Mouse (Mus musculus) heart, embryonic 12.5 days (tissue): ENCODE measurements at regions not wholly inside any gene's neighbourhood (a gene's known extent, or its start where the extent isn't known, plus 50 kb on each side); places are given as distances from the start of the nearest gene placed in this dataset.

Experiments
- ATAC-seq: fragments of 200-750 bp; cut with Nextera tagmentation; 2 replicates; pipeline ENCODE4 v1.8.0; 2017; ENCODE audit warnings: moderate TSS enrichment, moderate library complexity; ENCODE audit not compliant: insufficient number of reproducible peaks, low FRiP score
- H3K27ac ChIP-seq: fragments of 300-500 bp; sonication (generic); 2 replicates; pipeline ENCODE4 v1.5.1; 2016; ENCODE audit warnings: mild to moderate bottlenecking, moderate library complexity; ENCODE audit not compliant: poor library complexity, severe bottlenecking
- H3K27me3 ChIP-seq: fragments of 300-500 bp; sonication (generic); replicated peaks from 2 replicates; pipeline ENCODE4 v1.6.1; 2016; ENCODE audit warnings: mild to moderate bottlenecking, moderate library complexity
- H3K36me3 ChIP-seq: fragments of 300-500 bp; sonication (generic); 2 replicates; pipeline ENCODE4 v1.6.1; 2016; ENCODE audit warnings: mild to moderate bottlenecking, moderate library complexity
- H3K4me1 ChIP-seq: fragments of 300-500 bp; sonication (generic); replicated peaks from 2 replicates; pipeline ENCODE4 v1.6.1; 2016; ENCODE audit warnings: mild to moderate bottlenecking
- H3K4me2 ChIP-seq: fragments of 300-500 bp; sonication (generic); 2 replicates; pipeline ENCODE4 v1.6.1; 2016; ENCODE audit warnings: mild to moderate bottlenecking, moderate library complexity
- H3K4me3 ChIP-seq: fragments of 300-500 bp; sonication (generic); 2 replicates; pipeline ENCODE4 v1.5.1; 2016; ENCODE audit warnings: mild to moderate bottlenecking
- H3K9ac ChIP-seq: fragments of 300-500 bp; sonication (generic); 2 replicates; pipeline ENCODE4 v1.6.1; 2016; ENCODE audit warnings: mild to moderate bottlenecking, moderate library complexity
- H3K9me3 ChIP-seq: fragments of 300-500 bp; sonication (generic); replicated peaks from 2 replicates; pipeline ENCODE4 v1.6.1; 2016; ENCODE audit warnings: mild to moderate bottlenecking, moderate library complexity
- WGBS: fragments of 180-500 bp; shearing (Covaris S2); methylation state at CpG from one replicate; pipeline ENCODE4 v1.1.7; 2016; 5-methylcytosine and 5-hydroxymethylcytosine counted together

DNA sequence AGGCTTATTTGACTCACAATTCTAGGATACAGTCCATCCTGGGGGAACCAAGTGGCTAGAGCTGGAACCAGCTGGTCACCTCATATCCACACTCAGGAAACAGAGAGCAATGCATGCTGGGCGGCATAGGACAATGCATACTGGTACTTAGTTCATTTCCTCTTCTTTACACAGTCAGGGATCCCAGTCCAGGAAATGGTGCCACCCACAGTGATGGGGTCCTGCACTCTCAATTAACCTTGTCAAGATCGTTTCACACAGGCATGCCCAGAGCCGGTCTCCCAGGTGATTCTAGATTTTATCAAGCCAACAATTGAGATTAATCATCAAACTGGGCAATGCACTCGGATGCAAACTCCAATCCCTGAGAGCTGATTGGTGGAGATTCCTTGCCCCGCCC, 145.7 kb upstream of the Prox1 start:
- WGBS = 72% methylated on average over 5 of the region's 5 CpGs
- H3K4me1 ChIP-seq = no peaks in the 10 kb centered on the region
- H3K4me2 ChIP-seq = no peak overlapping the region
- H3K9ac ChIP-seq = no peak overlapping the region
- no peak overlapping the region for H3K27ac ChIP-seq
- H3K36me3 ChIP-seq = no peaks in the 10 kb centered on the region
- no peak overlapping the region for H3K4me3 ChIP-seq
- no peak for ATAC-seq
- H3K27me3 ChIP-seq = 0 out of 2 replicates have a peak, but pooled peaks cover 3% of the 10 kb centered on the region
- H3K9me3 ChIP-seq = no peaks in the 10 kb centered on the region

DNA sequence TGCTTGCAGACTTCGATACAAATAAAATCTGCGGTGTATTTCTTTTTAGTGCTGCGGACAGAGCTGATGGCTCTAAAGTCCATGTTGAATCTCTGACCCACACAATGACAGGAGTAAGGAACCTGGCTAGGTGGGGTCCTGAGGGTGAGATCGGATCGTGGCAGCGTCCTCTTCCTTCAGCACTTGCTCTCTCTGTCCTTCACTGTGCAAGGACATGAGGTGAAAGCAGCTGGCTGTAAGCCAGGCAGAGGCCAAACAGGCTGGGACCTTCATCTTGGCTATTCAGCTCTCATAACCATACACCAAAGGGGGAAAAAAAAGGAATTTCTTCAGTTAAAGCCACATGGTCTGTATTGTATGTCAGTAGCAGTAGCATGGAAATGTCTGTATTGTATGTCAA, 139.3 kb upstream of the Prox1 start:
- 0 out of 2 replicates have a peak, but pooled peaks cover 3% of the 10 kb centered on the region for H3K27me3 ChIP-seq
- no peak overlapping the region for H3K4me3 ChIP-seq
- no peak overlapping the region for H3K9ac ChIP-seq
- H3K9me3 ChIP-seq = no peaks in the 10 kb centered on the region
- H3K4me1 ChIP-seq = no peaks in the 10 kb centered on the region; the same call in 1 of the 2 replicates
- H3K4me2 ChIP-seq = no peak overlapping the region
- 74% methylated on average over 6 of the region's 6 CpGs for WGBS
- no peak overlapping the region for H3K27ac ChIP-seq
- ATAC-seq = no peak
- H3K36me3 ChIP-seq = no peaks in the 10 kb centered on the region

DNA sequence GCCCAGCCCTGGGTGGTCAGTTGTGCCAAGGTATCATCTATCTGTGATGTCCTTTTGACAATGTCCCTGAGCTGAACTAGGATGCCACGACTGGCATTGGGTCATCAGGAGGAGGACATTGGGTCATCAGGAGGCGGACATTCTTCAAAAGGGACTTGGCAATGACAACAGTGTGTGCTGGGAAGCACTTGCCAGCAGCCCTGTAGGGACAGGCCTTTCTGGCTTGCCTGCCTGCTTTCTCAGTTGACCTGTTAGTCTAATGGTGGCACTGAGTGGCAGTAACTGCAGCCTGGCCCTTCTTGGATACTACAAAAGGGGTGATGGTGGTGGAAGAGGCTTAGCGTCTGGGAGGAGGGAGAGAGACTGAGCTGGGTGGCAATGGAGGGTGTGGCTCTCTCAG, 137.2 kb upstream of the Prox1 start:
- 86% methylated on average over 3 of the region's 3 CpGs for WGBS
- Histone ChIP-seq H3K9me3 (no peaks in the 10 kb centered on the region; the same call in 1 of the 2 replicates), H3K4me1 (no peaks in the 10 kb centered on the region; the same call in 1 of the 2 replicates), H3K9ac (no peak overlapping the region), H3K4me3 (no peak overlapping the region), H3K27me3 (0 out of 2 replicates have a peak, but pooled peaks cover 1% of the 10 kb centered on the region), H3K4me2 (no peak overlapping the region), H3K27ac (no peak overlapping the region), H3K36me3 (no peaks in the 10 kb centered on the region)
- no peak for ATAC-seq

- Histone ChIP-seq H3K27me3 (no peaks in the 10 kb centered on the region), H3K4me1 (no peaks in the 10 kb centered on the region), H3K36me3 (no peaks in the 10 kb centered on the region), H3K4me3 (no peak overlapping the region), H3K9me3 (peaks cover 5% of the 10 kb centered on the region; the same call in 1 of the 2 replicates), H3K27ac (no peak overlapping the region), H3K9ac (no peak overlapping the region), H3K4me2 (no peak overlapping the region)
- WGBS = 85% methylated on average over 10 of the region's 10 CpGs
- ATAC-seq = no peak
These were observed 127.3 kb upstream of the Prox1 start for GRCm38 (mm10) chr1:190297666-190298327.

DNA sequence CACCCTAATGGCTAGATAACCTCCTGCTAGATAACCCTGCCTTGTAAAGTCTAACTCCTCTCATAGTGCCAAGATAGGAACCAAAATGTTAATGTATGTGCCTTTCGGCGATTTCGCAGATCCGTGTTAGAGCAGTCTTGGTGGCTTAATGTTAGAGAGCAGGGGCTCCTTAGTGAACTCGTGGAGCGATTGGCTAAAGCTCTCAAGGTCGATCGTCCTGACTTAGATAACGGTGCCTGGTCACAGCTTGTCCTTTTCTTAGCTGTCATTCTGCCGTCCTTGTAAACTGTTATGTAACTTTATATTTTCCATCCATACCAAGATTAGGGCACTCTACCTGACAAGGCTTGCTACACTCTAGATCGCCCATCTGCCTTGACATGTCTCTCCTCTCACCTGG, 119.5 kb upstream of the Prox1 start:
- H3K27ac ChIP-seq = no peak overlapping the region
- WGBS = 55% methylated on average over 11 of the region's 11 CpGs
- H3K27me3 ChIP-seq = 0 out of 2 replicates have a peak, but pooled peaks cover 2% of the 10 kb centered on the region
- no peak overlapping the region for H3K4me2 ChIP-seq
- H3K36me3 ChIP-seq = no peaks in the 10 kb centered on the region
- H3K4me3 ChIP-seq = no peak overlapping the region
- H3K9ac ChIP-seq = no peak overlapping the region
- ATAC-seq = no peak
- H3K4me1 ChIP-seq = peaks cover 11% of the 10 kb centered on the region
- no peaks in the 10 kb centered on the region for H3K9me3 ChIP-seq

- no peak for ATAC-seq
- no peaks in the 10 kb centered on the region for H3K36me3 ChIP-seq
- H3K9me3 ChIP-seq = no peaks in the 10 kb centered on the region
- H3K4me3 ChIP-seq = no peak overlapping the region
- H3K4me2 ChIP-seq = no peak overlapping the region
- WGBS = 69% methylated on average over 17 of the region's 17 CpGs
- no peak overlapping the region for H3K27ac ChIP-seq
- H3K4me1 ChIP-seq = peaks cover 11% of the 10 kb centered on the region
- H3K27me3 ChIP-seq = 0 out of 2 replicates have a peak, but pooled peaks cover 2% of the 10 kb centered on the region
- H3K9ac ChIP-seq = no peak overlapping the region
These were observed 116.1 kb upstream of the Prox1 start for GRCm38 (mm10) chr1:190286481-190287145.

- Histone ChIP-seq H3K4me3 (no peak overlapping the region), H3K27ac (no peak overlapping the region), H3K9ac (no peak overlapping the region), H3K4me2 (no peak overlapping the region), H3K4me1 (peaks cover 7% of the 10 kb centered on the region), H3K27me3 (0 out of 2 replicates have a peak, but pooled peaks cover 2% of the 10 kb centered on the region), H3K36me3 (no peaks in the 10 kb centered on the region), H3K9me3 (no peaks in the 10 kb centered on the region)
- ATAC-seq = no peak
- WGBS = 73% methylated on average over 8 of the region's 8 CpGs
These were observed 115.1 kb upstream of the Prox1 start for GRCm38 (mm10) chr1:190285636-190286035.

DNA sequence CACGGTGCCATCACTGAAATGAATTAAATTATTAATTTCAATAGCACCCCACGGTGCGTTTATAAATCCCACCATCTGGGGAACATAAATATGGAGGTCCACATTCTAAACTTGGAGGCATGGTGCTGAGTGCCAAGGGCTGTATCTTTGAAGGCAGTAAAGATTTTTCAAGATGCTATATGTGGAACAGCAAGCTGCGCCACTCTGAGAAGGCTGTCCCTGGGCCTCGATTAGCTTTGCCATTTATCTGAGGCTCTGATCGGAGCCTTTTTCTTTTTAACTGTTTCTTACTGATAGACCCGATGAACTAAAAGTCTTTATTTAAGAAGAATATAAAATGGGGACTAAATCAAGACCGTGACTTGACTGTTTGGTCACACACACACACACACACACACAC, 114.5 kb upstream of the Prox1 start:
- no peak for ATAC-seq
- H3K4me3 ChIP-seq = no peak overlapping the region
- no peaks in the 10 kb centered on the region for H3K36me3 ChIP-seq
- no peak overlapping the region for H3K27ac ChIP-seq
- 82% methylated on average over 8 of the region's 8 CpGs for WGBS
- no peak overlapping the region for H3K9ac ChIP-seq
- H3K27me3 ChIP-seq = 0 out of 2 replicates have a peak, but pooled peaks cover 2% of the 10 kb centered on the region
- H3K9me3 ChIP-seq = no peaks in the 10 kb centered on the region
- peaks cover 3% of the 10 kb centered on the region for H3K4me1 ChIP-seq
- H3K4me2 ChIP-seq = no peak overlapping the region

DNA sequence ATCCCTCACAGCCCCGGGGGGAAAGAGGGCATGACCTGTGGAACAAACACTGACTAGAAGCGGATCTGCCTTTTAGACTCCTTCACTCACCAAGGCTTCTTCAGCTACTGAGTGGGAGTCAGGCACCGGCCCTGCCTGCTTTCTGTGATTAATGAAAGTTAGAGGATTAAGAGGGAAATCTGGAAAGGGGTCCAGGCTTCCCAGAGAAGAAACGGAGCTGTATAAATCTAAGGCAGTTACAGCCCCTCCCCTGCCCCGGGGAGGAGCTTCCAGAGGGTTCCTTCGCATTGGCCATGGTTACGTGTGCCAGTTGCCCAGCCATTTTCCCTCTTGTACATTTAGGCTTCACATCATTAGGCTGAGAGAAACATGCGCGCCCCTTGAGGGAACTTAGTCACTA, 113.6 kb upstream of the Prox1 start:
- Histone ChIP-seq H3K4me1 (no peaks in the 10 kb centered on the region), H3K4me2 (no peak overlapping the region), H3K36me3 (no peaks in the 10 kb centered on the region), H3K9me3 (no peaks in the 10 kb centered on the region), H3K27me3 (no peaks in the 10 kb centered on the region), H3K9ac (no peak overlapping the region), H3K4me3 (no peak overlapping the region), H3K27ac (no peak overlapping the region)
- WGBS = 62% methylated on average over 9 of the region's 9 CpGs
- no peak for ATAC-seq

DNA sequence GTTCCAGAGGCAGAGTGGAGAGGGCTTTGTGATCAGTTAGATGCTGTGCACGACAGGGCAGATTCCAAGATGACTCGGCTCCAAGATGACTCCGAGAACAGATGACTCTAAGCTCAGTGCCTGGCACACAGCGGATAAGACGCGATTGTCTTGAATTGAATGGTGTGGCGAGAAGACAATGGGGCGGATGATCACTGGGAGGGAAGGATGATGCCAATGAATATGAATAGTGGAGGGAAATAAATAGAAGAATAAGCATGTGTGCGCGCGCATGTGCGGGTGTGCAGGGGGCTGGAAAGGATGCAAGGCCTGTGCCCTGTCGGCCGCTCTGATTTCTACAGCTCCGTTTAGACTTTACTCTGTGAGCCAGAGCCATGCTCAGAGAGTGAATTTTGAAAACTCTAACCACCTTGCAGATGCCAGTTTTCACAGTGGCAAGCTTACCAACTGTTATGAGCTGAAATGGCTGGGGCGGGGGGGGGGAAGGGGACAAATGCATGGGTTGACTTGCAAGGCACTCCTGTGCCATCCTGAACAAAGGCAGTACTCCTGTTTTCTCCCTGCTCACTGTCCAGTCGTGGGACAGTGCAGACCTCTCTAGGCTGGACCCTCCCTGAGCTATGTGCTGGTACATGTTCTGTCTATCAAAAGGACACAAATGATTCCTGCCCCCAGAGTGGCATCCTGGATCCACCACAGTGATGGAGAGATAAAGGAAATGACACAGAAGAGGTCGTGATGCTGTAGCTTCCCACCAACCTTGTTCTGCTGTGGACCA, 109.8 kb upstream of the Prox1 start:
- H3K4me3 ChIP-seq = no peak overlapping the region
- no peak overlapping the region for H3K9ac ChIP-seq
- ATAC-seq = no peak
- H3K4me2 ChIP-seq = no peak overlapping the region
- H3K27me3 ChIP-seq = 0 out of 2 replicates have a peak, but pooled peaks cover 5% of the 10 kb centered on the region
- no peaks in the 10 kb centered on the region for H3K36me3 ChIP-seq
- 86% methylated on average over 18 of the region's 18 CpGs for WGBS
- no peak overlapping the region for H3K27ac ChIP-seq
- no peaks in the 10 kb centered on the region for H3K4me1 ChIP-seq
- H3K9me3 ChIP-seq = no peaks in the 10 kb centered on the region

GRCm38 (mm10) chr1:190274911-190275310, 104.4 kb upstream of the Prox1 start:
- Histone ChIP-seq H3K4me2 (no peak overlapping the region), H3K27me3 (0 out of 2 replicates have a peak, but pooled peaks cover 5% of the 10 kb centered on the region), H3K27ac (no peak overlapping the region), H3K4me3 (no peak overlapping the region), H3K9me3 (no peaks in the 10 kb centered on the region), H3K4me1 (0 out of 2 replicates have a peak, but pooled peaks cover 4% of the 10 kb centered on the region), H3K9ac (no peak overlapping the region), H3K36me3 (no peaks in the 10 kb centered on the region)
- no peak for ATAC-seq
- 60% methylated on average over 6 of the region's 6 CpGs for WGBS
